Mouse (Mus musculus) heart, embryonic 14.5 days (tissue): ENCODE data around the gene Ugt1a7c. TPM values are rescaled to one million over a fixed set of nuclear protein-coding genes. Genes with fewer than 3 reads are reported as not detected.
"Not testable (repeated sequence)": the region's sequence is repeated elsewhere in the genome, so short reads cannot be mapped to it uniquely, and the experiment has no call there.

Source experiments
- ATAC-seq: fragments of 200-750 bp; cut with Nextera tagmentation; 2 replicates; pipeline ENCODE4 v1.8.0; 2017; ENCODE audit warnings: low read depth, moderate TSS enrichment; ENCODE audit not compliant: insufficient number of reproducible peaks, insufficient read depth, low FRiP score
- H3K27ac ChIP-seq, 2 experiments: fragments of 200-500 bp in 1 of 2; fragments of 300-500 bp in 1 of 2; sonication (generic) in 1 of 2; replicated peaks in 1 of 2; 2 replicates each; pipeline ENCODE4 v1.5.1; 2012 to 2014; ENCODE audit warnings: low read depth in 2 of 2, low read length in 2 of 2, control low read depth in 1 of 2, mild to moderate bottlenecking in 1 of 2, mixed read lengths in 1 of 2; ENCODE audit not compliant: control insufficient read depth in 1 of 2, insufficient read depth in 1 of 2
- H3K27me3 ChIP-seq: fragments of 300-500 bp; sonication (generic); 2 replicates; pipeline ENCODE4 v1.6.1; 2014; ENCODE audit warnings: mild to moderate bottlenecking, low read length, control low read depth; ENCODE audit not compliant: control insufficient read depth, insufficient read depth
- H3K36me3 ChIP-seq: fragments of 300-500 bp; sonication (generic); 2 replicates; pipeline ENCODE4 v1.6.1; 2014; ENCODE audit warnings: mild to moderate bottlenecking, control low read depth, low read length, mixed read lengths; ENCODE audit not compliant: control insufficient read depth, insufficient read depth
- H3K4me1 ChIP-seq, 2 experiments: fragments of 200-500 bp in 1 of 2; fragments of 300-500 bp in 1 of 2; sonication (generic) in 1 of 2; 2 replicates each; pipeline ENCODE4 v1.6.1; 2012 to 2014; ENCODE audit warnings: low read length in 2 of 2, control low read depth in 1 of 2, mixed read lengths in 1 of 2; ENCODE audit not compliant: control insufficient read depth in 2 of 2, insufficient read depth in 2 of 2
- H3K4me2 ChIP-seq: fragments of 300-500 bp; sonication (generic); 2 replicates; pipeline ENCODE4 v1.6.1; 2014; ENCODE audit warnings: mild to moderate bottlenecking, low read length
- H3K4me3 ChIP-seq, 2 experiments: fragments of 200-500 bp in 1 of 2; fragments of 300-500 bp in 1 of 2; sonication (generic) in 1 of 2; 2 replicates each; pipeline ENCODE4 v1.5.1; 2012 to 2014; ENCODE audit warnings: low read length in 2 of 2, mild to moderate bottlenecking in 2 of 2, control low read depth in 1 of 2, low read depth in 1 of 2, moderate library complexity in 1 of 2; ENCODE audit not compliant: control insufficient read depth in 1 of 2, insufficient read depth in 1 of 2
- H3K9ac ChIP-seq: fragments of 300-500 bp; sonication (generic); 2 replicates; pipeline ENCODE4 v1.6.1; 2014; ENCODE audit warnings: mild to moderate bottlenecking, low read length
- H3K9me3 ChIP-seq: fragments of 300-500 bp; sonication (generic); 2 replicates; pipeline ENCODE4 v1.6.1; 2016; ENCODE audit warnings: low read length, control low read depth; ENCODE audit not compliant: control insufficient read depth
- WGBS: fragments of 180-500 bp; shearing (Covaris S2); extraction: QIAGEN DNeasy Blood & Tissue Kit; methylation state at CpG from one replicate; pipeline ENCODE4 v1.1.7; 2014; 5-methylcytosine and 5-hydroxymethylcytosine counted together
- polyA plus RNA-seq: library from polyadenylated mRNA; unstranded; fragments of >200 nt; fragmentation: Nextera tagmentation; extraction: Ambion mirVana; gene quantifications from 2 replicates; pipeline ENCODE4 v1.2.1, GENCODE M21; 2014

The Ugt1a7c gene
- polyA plus RNA-seq, 1 experiment from 2014 or later, result 1.0 TPM

- H3K4me1 ChIP-seq, result no peaks in the 10 kb centered on the region
- H3K27ac ChIP-seq, result no peak overlapping the region
- no peaks in the 10 kb centered on the region for H3K36me3 ChIP-seq
- H3K4me2 ChIP-seq, result no peak overlapping the region
- H3K4me3 ChIP-seq, result no peak overlapping the region
- WGBS, result 81% methylated on average over 1 of the region's 1 CpGs
- no peaks in the 10 kb centered on the region for H3K9me3 ChIP-seq
- H3K9ac ChIP-seq, result no peak overlapping the region
- ATAC-seq, result no peak
- H3K27me3 ChIP-seq, result no peaks in the 10 kb centered on the region
These were observed 17.7 kb upstream of the Ugt1a7c start for GRCm38 (mm10) chr1:88077128-88077527.

DNA sequence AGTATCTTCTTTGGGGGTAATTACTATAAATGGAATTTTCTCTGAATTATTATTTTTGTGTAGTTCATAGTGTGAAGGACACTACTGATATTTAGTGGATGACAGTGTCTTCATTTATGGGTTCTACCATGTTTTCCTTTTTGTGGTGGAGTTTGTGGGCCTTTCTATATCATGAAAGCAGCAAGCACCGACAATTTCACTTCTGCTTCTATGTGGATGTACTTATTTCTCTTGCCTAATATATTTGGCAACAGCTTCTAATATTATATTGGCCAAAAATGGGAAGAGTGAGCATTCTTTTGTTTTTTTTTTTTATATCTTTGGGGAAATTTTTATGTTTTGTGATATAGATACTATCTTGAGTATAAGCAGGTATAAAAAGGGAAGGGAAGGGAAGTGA, 13.2 kb upstream of the Ugt1a7c start:
- Histone ChIP-seq H3K4me3 (no peak overlapping the region), H3K9ac (no peak overlapping the region), H3K36me3 (no peaks in the 10 kb centered on the region), H3K27ac (no peak overlapping the region), H3K4me1 (no peaks in the 10 kb centered on the region), H3K27me3 (no peaks in the 10 kb centered on the region), H3K9me3 (no peaks in the 10 kb centered on the region), H3K4me2 (no peak overlapping the region)
- 83% methylated on average over 1 of the region's 1 CpGs for WGBS
- no peak for ATAC-seq

GRCm38 (mm10) chr1:88086125-88086524, 8.7 kb upstream of the Ugt1a7c start:
- Histone ChIP-seq H3K4me1 (no peaks in the 10 kb centered on the region), H3K4me3 (no peak overlapping the region), H3K36me3 (no peaks in the 10 kb centered on the region), H3K27me3 (no peaks in the 10 kb centered on the region), H3K9ac (no peak overlapping the region), H3K4me2 (no peak overlapping the region), H3K27ac (no peak overlapping the region), H3K9me3 (no peaks in the 10 kb centered on the region)
- 53% methylated on average over 1 of the region's 1 CpGs for WGBS
- no peak for ATAC-seq

DNA sequence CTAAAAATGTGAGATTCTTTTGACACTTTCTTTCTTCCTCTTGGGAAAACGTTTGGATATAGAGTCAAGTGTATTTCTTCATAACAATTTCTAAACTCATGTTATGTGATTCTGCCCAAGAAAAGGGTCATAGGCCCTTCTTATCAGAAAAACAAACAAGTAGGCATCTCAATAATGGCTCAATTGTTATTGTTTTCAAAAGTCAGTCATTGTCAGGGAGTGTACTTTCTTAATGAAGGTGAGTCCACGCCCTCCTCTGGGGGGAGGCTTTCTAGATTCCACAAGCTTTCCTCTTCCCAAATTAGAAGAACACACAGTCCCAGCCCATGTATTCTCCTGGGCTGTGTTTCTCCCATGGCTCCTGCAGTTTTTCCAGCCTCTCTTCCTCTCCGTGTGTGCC, 7.3 kb upstream of the Ugt1a7c start, which contains the start of gene Ugt1a8:
Ugt1a8 (plus strand) TSS at position 301 of the 400 bp plus-strand sequence.
- WGBS, result 59% methylated on average over 3 of the region's 3 CpGs
- H3K4me1 ChIP-seq, result no peaks in the 10 kb centered on the region
- no peak within 1 kb of the TSS for H3K27ac ChIP-seq
- no peaks in the 10 kb centered on the region for H3K9me3 ChIP-seq
- no peak for ATAC-seq
- H3K27me3 ChIP-seq, result no peaks in the 10 kb centered on the region
- no peak within 1 kb of the TSS for H3K4me3 ChIP-seq
- H3K36me3 ChIP-seq, result no peaks in the 10 kb centered on the region
- H3K9ac ChIP-seq, result no peak within 1 kb of the TSS
- H3K4me2 ChIP-seq, result no peak within 1 kb of the TSS

- Histone ChIP-seq H3K36me3 (no peaks in the 10 kb centered on the region), H3K4me2 (no peak overlapping the region), H3K4me3 (no peak overlapping the region), H3K9me3 (no peaks in the 10 kb centered on the region), H3K9ac (no peak overlapping the region), H3K27ac (no peak overlapping the region), H3K27me3 (no peaks in the 10 kb centered on the region), H3K4me1 (no peaks in the 10 kb centered on the region)
- no peak for ATAC-seq
These were observed 2.5 kb upstream of the Ugt1a7c start for GRCm38 (mm10) chr1:88092341-88092740.

- not testable (repeated sequence) for H3K27me3 ChIP-seq, H3K4me1 ChIP-seq, ATAC-seq, H3K9ac ChIP-seq, H3K9me3 ChIP-seq, H3K27ac ChIP-seq, H3K4me3 ChIP-seq, H3K4me2 ChIP-seq, H3K36me3 ChIP-seq
- WGBS, result 61% methylated on average over 3 of the region's 3 CpGs
These were observed 589 bp upstream of the Ugt1a7c start for GRCm38 (mm10) chr1:88094270-88094676.

GRCm38 (mm10) chr1:88098546-88098945, 3.7 kb downstream of the Ugt1a7c start:
- not testable (repeated sequence) for H3K27me3 ChIP-seq, ATAC-seq, H3K36me3 ChIP-seq, H3K27ac ChIP-seq, H3K9me3 ChIP-seq, H3K4me2 ChIP-seq, H3K4me3 ChIP-seq, H3K9ac ChIP-seq, H3K4me1 ChIP-seq
- 82% methylated on average over 3 of the region's 3 CpGs for WGBS

- WGBS, result 76% methylated on average over 2 of the region's 2 CpGs
These were observed 4.8 kb downstream of the Ugt1a7c start for GRCm38 (mm10) chr1:88099691-88100090.

More at GRCm38 (mm10) chr1:88099691-88100090, 4.8 kb downstream of the Ugt1a7c start:
- not testable (repeated sequence) for H3K4me1 ChIP-seq, H3K9ac ChIP-seq, H3K9me3 ChIP-seq, H3K4me2 ChIP-seq, H3K4me3 ChIP-seq, H3K36me3 ChIP-seq, ATAC-seq, H3K27ac ChIP-seq, H3K27me3 ChIP-seq
